Mouse (Mus musculus) MEL (cell line): ENCODE results near the gene Tnik. TPM values are rescaled to one million over a fixed set of nuclear protein-coding genes. Genes with fewer than 3 reads are reported as not detected.

Source experiments
- DNase-seq: peaks from one replicate; pipeline ENCODE4 v3.0.0; 2011; ENCODE audit warnings: low read depth, low spot score
- H3K27ac ChIP-seq: 2 replicates; pipeline ENCODE4 v1.5.1; 2012; ENCODE audit warnings: low read depth, mild to moderate bottlenecking, control low read depth, low read length, moderate library complexity; ENCODE audit not compliant: control insufficient read depth
- H3K27me3 ChIP-seq, 2 experiments: fragments of 150-350 bp in 1 of 2; sonication (generic) in 1 of 2; 2 replicates each; pipeline ENCODE4 v1.6.1; 2012; ENCODE audit warnings: low read length in 2 of 2, mild to moderate bottlenecking in 2 of 2, improper control_type of control experiment in 1 of 2, moderate library complexity in 1 of 2; ENCODE audit not compliant: insufficient read depth in 2 of 2, control insufficient read depth in 1 of 2
- H3K36me3 ChIP-seq, 2 experiments: 2 replicates each; pipeline ENCODE4 v1.6.1; 2012 to 2014; ENCODE audit warnings: low read length in 2 of 2, improper control_type of control experiment in 1 of 2, inconsistent platforms in 1 of 2, mild to moderate bottlenecking in 1 of 2; ENCODE audit not compliant: insufficient read depth in 2 of 2, control insufficient read depth in 1 of 2
- H3K4me1 ChIP-seq, 2 experiments: fragments of 150-350 bp in 1 of 2; sonication (generic) in 1 of 2; 2 replicates each; pipeline ENCODE4 v1.6.1; 2012; ENCODE audit warnings: low read length in 2 of 2, improper control_type of control experiment in 1 of 2, mild to moderate bottlenecking in 1 of 2; ENCODE audit not compliant: insufficient read depth in 2 of 2, control insufficient read depth in 1 of 2
- H3K4me3 ChIP-seq, 2 experiments: fragments of 150-350 bp in 1 of 2; sonication (generic) in 1 of 2; 2 replicates each; pipeline ENCODE4 v1.5.1; 2012; ENCODE audit warnings: low read depth in 2 of 2, low read length in 2 of 2, mild to moderate bottlenecking in 2 of 2, moderate library complexity in 2 of 2, control low read depth in 1 of 2, improper control_type of control experiment in 1 of 2; ENCODE audit not compliant: control insufficient read depth in 1 of 2, insufficient read depth in 1 of 2
- H3K79me2 ChIP-seq: 2 replicates; pipeline ENCODE4 v1.6.1; 2012; ENCODE audit warnings: mild to moderate bottlenecking, low read length, moderate library complexity; ENCODE audit not compliant: control insufficient read depth, poor library complexity, insufficient read depth
- H3K9ac ChIP-seq: 2 replicates; pipeline ENCODE4 v1.6.1; 2012; ENCODE audit warnings: low read depth, mild to moderate bottlenecking, control low read depth, low read length, moderate library complexity; ENCODE audit not compliant: control insufficient read depth, poor library complexity, severe bottlenecking
- H3K9me3 ChIP-seq: fragments of 150-350 bp; sonication (generic); replicated peaks from 2 replicates; pipeline ENCODE4 v1.6.1; 2012; ENCODE audit warnings: mild to moderate bottlenecking, low read length, improper control_type of control experiment, moderate library complexity; ENCODE audit not compliant: insufficient read depth
- BHLHE40 ChIP-seq: IDR thresholded peaks from 2 replicates; pipeline ENCODE4 v1.6.1; 2012; ENCODE audit warnings: low read depth, mild to moderate bottlenecking, inconsistent platforms, low read length, improper control_type of control experiment, borderline replicate concordance
- CTCF ChIP-seq, 3 experiments: IDR thresholded peaks in 2 of 3; conservative IDR thresholded peaks in 1 of 3; 2 replicates each; pipeline ENCODE4 v1.5.1; 2011 to 2012; ENCODE audit warnings: low read length in 3 of 3, low read depth in 2 of 3, mild to moderate bottlenecking in 2 of 3, improper control_type of control experiment in 1 of 3, inconsistent platforms in 1 of 3, mixed read lengths in 1 of 3, moderate library complexity in 1 of 3; ENCODE audit not compliant: control insufficient read depth in 1 of 3, insufficient read depth in 1 of 3, poor library complexity in 1 of 3, severe bottlenecking in 1 of 3
- E2F4 ChIP-seq: IDR thresholded peaks from 2 replicates; pipeline ENCODE4 v1.6.1; 2011; ENCODE audit warnings: low read depth, low read length, improper control_type of control experiment, borderline replicate concordance
- ELF1 ChIP-seq: IDR thresholded peaks from 2 replicates; pipeline ENCODE4 v1.6.1; 2014; ENCODE audit warnings: low read depth, mild to moderate bottlenecking, inconsistent platforms, low read length, improper control_type of control experiment, moderate library complexity
- ETS1 ChIP-seq: IDR thresholded peaks from 2 replicates; pipeline ENCODE4 v1.6.1; 2012; ENCODE audit warnings: low read depth, mild to moderate bottlenecking, inconsistent platforms, low read length, improper control_type of control experiment, moderate library complexity
- GABPA ChIP-seq: IDR thresholded peaks from 2 replicates; pipeline ENCODE4 v1.6.1; 2012; ENCODE audit warnings: low read depth, mild to moderate bottlenecking, inconsistent platforms, low read length, improper control_type of control experiment, moderate library complexity
- GATA1 ChIP-seq: IDR thresholded peaks from 2 replicates; pipeline ENCODE4 v1.6.1; 2011; ENCODE audit warnings: low read depth, low read length, improper control_type of control experiment
- HCFC1 ChIP-seq: IDR thresholded peaks from 2 replicates; pipeline ENCODE4 v1.6.1; 2012; ENCODE audit warnings: low read depth, mild to moderate bottlenecking, inconsistent platforms, low read length, improper control_type of control experiment, moderate library complexity
- JUND ChIP-seq: IDR thresholded peaks from 2 replicates; pipeline ENCODE4 v1.6.1; 2011; ENCODE audit warnings: low read depth, mild to moderate bottlenecking, improper control_type of control experiment, low read length
- KAT2A ChIP-seq: conservative IDR thresholded peaks from 2 replicates; pipeline ENCODE4 v1.6.1; 2012; ENCODE audit warnings: low read depth, low read length, improper control_type of control experiment, inconsistent platforms
- MAX ChIP-seq: IDR thresholded peaks from 2 replicates; pipeline ENCODE4 v1.6.1; 2011; ENCODE audit warnings: low read length, improper control_type of control experiment
- MAZ ChIP-seq: IDR thresholded peaks from 2 replicates; pipeline ENCODE4 v1.6.1; 2012; ENCODE audit warnings: low read depth, mild to moderate bottlenecking, inconsistent platforms, low read length, improper control_type of control experiment
- MEF2A ChIP-seq: IDR thresholded peaks from 2 replicates; pipeline ENCODE4 v1.6.1; 2014; ENCODE audit warnings: low read depth, mild to moderate bottlenecking, inconsistent platforms, low read length, improper control_type of control experiment; ENCODE audit not compliant: poor library complexity, insufficient replicate concordance, severe bottlenecking; ENCODE audit errors: extremely low read depth
- MXI1 ChIP-seq: IDR thresholded peaks from 2 replicates; pipeline ENCODE4 v1.6.1; 2011; ENCODE audit warnings: mild to moderate bottlenecking, low read depth, low read length, improper control_type of control experiment
- MYB ChIP-seq: IDR thresholded peaks from 2 replicates; pipeline ENCODE4 v1.6.1; 2011; ENCODE audit warnings: mild to moderate bottlenecking, low read depth, low read length, improper control_type of control experiment
- MYC ChIP-seq: IDR thresholded peaks from 2 replicates; pipeline ENCODE4 v1.6.1; 2011; ENCODE audit warnings: low read depth, mild to moderate bottlenecking, low read length, improper control_type of control experiment, moderate library complexity
- NELFE ChIP-seq: IDR thresholded peaks from 2 replicates; pipeline ENCODE4 v1.6.1; 2011; ENCODE audit warnings: low read depth, low read length, improper control_type of control experiment
- NRF1 ChIP-seq: IDR thresholded peaks from 2 replicates; pipeline ENCODE4 v1.6.1; 2014; ENCODE audit warnings: low read depth, mild to moderate bottlenecking, inconsistent platforms, low read length, improper control_type of control experiment, moderate library complexity; ENCODE audit not compliant: poor library complexity, insufficient read depth, severe bottlenecking
- POLR2A ChIP-seq, 2 experiments: IDR thresholded peaks; 2 replicates each; pipeline ENCODE4 v1.6.1; 2011 to 2012; ENCODE audit warnings: low read length in 2 of 2, mild to moderate bottlenecking in 2 of 2, control low read depth in 1 of 2, improper control_type of control experiment in 1 of 2, low read depth in 1 of 2, moderate library complexity in 1 of 2; ENCODE audit not compliant: control insufficient read depth in 1 of 2, insufficient read depth in 1 of 2, poor library complexity in 1 of 2
- POLR2AphosphoS2 ChIP-seq: IDR thresholded peaks from 2 replicates; pipeline ENCODE4 v1.6.1; 2011; ENCODE audit warnings: low read length, improper control_type of control experiment
- POLR2AphosphoS5 ChIP-seq: IDR thresholded peaks from 2 replicates; pipeline ENCODE4 v1.6.1; 2012; ENCODE audit warnings: low read depth, borderline replicate concordance, mild to moderate bottlenecking, inconsistent platforms, low read length, moderate library complexity, mixed read lengths
- RAD21 ChIP-seq: IDR thresholded peaks from 2 replicates; pipeline ENCODE4 v1.6.1; 2011; ENCODE audit warnings: mild to moderate bottlenecking, low read depth, low read length, improper control_type of control experiment
- SIN3A ChIP-seq: IDR thresholded peaks from 2 replicates; pipeline ENCODE4 v1.6.1; 2012; ENCODE audit warnings: low read length, improper control_type of control experiment, inconsistent platforms
- SMC3 ChIP-seq: IDR thresholded peaks from 2 replicates; pipeline ENCODE4 v1.6.1; 2011; ENCODE audit warnings: low read depth, low read length, improper control_type of control experiment
- UBTF ChIP-seq: IDR thresholded peaks from 2 replicates; pipeline ENCODE4 v1.6.1; 2012; ENCODE audit warnings: low read depth, mild to moderate bottlenecking, inconsistent platforms, low read length, improper control_type of control experiment, moderate library complexity, borderline replicate concordance; ENCODE audit not compliant: insufficient read depth
- ZKSCAN1 ChIP-seq: IDR thresholded peaks from 2 replicates; pipeline ENCODE4 v1.6.1; 2012; ENCODE audit warnings: low read depth, mild to moderate bottlenecking, inconsistent platforms, low read length, improper control_type of control experiment, moderate library complexity
- ZMIZ1 ChIP-seq: IDR thresholded peaks from 2 replicates; pipeline ENCODE4 v1.6.1; 2012; ENCODE audit warnings: low read depth, mild to moderate bottlenecking, inconsistent platforms, low read length, improper control_type of control experiment, moderate library complexity
- polyA plus RNA-seq, 2 experiments: library from polyadenylated mRNA; stranded (reverse) in 1 of 2; unstranded in 1 of 2; fragments of >175 nt in 1 of 2; fragments of >200 nt in 1 of 2; gene quantifications; 2 replicates each; pipeline versions ENCODE4 v1.2.1 to v1.2.4; 2012; ENCODE audit warnings: low replicate concordance in 2 of 2, low read depth in 1 of 2; ENCODE audit not compliant: insufficient read length in 2 of 2, insufficient read depth in 1 of 2, missing spikeins in 1 of 2
- total RNA-seq: library from RNA; depleted of rRNA; stranded (reverse); fragments of 300-350 nt; gene quantifications from 2 replicates; pipeline ENCODE4 v1.2.3, GENCODE M21; 2012

The Tnik gene
- total and polyA plus RNA-seq, 3 experiments, result 9.9 to 78.4 (median 13.6) TPM

DNA sequence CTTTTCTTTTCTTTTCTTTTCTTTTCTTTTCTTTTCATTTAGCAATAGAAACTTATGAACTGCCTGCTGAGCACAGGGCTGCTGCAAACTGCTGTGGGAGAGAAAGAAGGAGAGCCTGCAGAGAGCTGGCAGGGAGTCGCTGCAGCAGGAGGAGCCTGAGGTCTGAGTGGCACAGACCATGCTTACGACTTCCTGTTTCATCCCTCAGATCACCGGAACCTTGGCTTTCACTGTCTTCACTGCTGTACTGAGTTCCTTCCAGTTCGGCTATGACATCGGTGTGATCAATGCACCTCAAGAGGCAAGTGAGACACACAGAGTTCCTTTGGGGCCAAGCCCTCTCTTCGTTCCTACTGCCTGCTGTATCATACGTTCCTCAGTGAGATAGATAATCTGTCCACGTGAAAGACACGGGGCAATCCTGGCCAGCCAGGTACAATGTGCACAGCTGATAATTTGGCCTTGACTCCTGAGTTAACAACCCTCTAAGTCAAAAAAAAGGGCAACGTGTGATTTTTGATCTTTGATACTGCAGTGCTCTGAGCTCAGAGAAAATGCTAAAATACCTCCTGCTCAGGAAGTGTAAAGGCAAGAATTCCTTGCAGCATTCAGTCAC is 442.6 kb downstream of the Tnik start (continued):
- TF ChIP-seq MAZ (no peak), MEF2A (no peak), SIN3A (no peak), E2F4 (no peak), JUND (no peak), MXI1 (peak; percentile 57; the same call in 1 of the 2 replicates), GATA1 (0 out of 2 replicates have a peak, but pooled peaks have one; percentile 28), RAD21 (no peak), POLR2AphosphoS5 (no peak)

DNA sequence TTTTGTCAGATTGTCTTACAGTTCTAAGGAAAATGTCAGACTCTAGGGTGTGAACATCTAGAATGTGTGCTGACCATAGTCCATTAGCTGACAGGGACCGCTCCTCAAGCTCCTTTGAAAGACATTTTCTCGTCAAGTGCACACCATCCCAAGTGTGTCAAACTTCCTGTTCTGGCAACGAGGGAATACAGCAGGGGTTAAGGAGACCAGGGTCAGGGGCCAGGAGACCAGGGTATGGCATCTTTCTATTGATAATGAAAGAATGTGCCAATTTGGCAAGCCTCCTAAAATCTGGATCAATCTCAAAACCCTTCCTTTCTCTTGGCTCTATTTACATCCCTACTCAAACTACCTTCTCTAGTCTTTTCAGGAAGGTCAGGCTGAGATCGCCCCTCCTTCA is 443.7 kb downstream of the Tnik start:
- Histone ChIP-seq H3K9me3 (no peaks in the 10 kb centered on the region), H3K27me3 (no peaks in the 10 kb centered on the region), H3K4me3 (no peak overlapping the region), H3K79me2 (no peaks in the 10 kb centered on the region), H3K36me3 (peaks cover 0 to 2% of the 10 kb centered on the region in 2 experiments; a peak in 1 of 4 replicates), H3K4me1 (no peaks in the 10 kb centered on the region; a peak in 1 of 4 replicates), H3K9ac (no peak overlapping the region), H3K27ac (no peak overlapping the region)
- no peak for TF ChIP-seq RAD21
- no peak for TF ChIP-seq ZKSCAN1
- no peak for TF ChIP-seq NRF1
- TF ChIP-seq POLR2A (IDR thresholded peaks at IDR 0.05; ENCODE audit: control insufficient read depth in 1 of 2, insufficient read depth in 1 of 2, low read depth in 1 of 2, low read length in 2 of 2, poor library complexity in 1 of 2), result no peak
- TF ChIP-seq ELF1, result no peak
- no peak for TF ChIP-seq HCFC1
- TF ChIP-seq ETS1, result no peak
- no peak for TF ChIP-seq POLR2AphosphoS5
- no peak for DNase-seq

DNA sequence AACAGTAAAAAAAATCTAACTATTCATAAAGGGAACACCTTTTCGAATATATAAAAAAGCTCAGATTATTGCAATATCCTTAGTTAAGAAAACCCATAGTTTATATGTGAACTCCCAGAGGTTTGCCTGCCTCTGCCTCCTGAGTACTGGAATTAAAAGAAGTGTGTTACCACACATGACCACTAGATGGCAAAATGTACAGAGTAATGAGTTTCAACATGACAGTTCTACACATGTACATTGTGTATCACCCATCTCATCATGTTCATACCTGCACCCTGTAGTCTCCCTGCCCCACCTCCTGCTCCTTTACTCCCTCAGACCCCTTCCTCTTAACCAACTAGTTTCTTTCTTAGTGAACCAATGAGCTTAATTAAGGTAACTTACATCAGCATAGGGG is 446.7 kb downstream of the Tnik start:
- no peak for TF ChIP-seq POLR2AphosphoS2
- no peak for TF ChIP-seq MYC
- no peak for TF ChIP-seq SIN3A
- TF ChIP-seq NELFE, result no peak
- TF ChIP-seq MAX, result no peak
- TF ChIP-seq RAD21, result peak; percentile 38
- TF ChIP-seq SMC3, result peak; percentile 39; the same call in 1 of the 2 replicates
- no peak for TF ChIP-seq ZMIZ1
- TF ChIP-seq KAT2A, result no peak
- TF ChIP-seq CTCF (IDR thresholded peaks at IDR 0.05 in 2 of 3, conservative IDR thresholded peaks at IDR 0.05 in 1 of 3; ENCODE audit: control insufficient read depth in 1 of 3, insufficient read depth in 1 of 3, low read depth in 2 of 3, low read length in 3 of 3, poor library complexity in 1 of 3, severe bottlenecking in 1 of 3), result peak in 2 of 3 experiments; percentile 50 to 57; a peak in 4 of 6 replicates
- no peak for TF ChIP-seq MYB
- TF ChIP-seq GABPA, result no peak
- TF ChIP-seq BHLHE40, result no peak
- no peak for TF ChIP-seq E2F4
- TF ChIP-seq UBTF, result no peak
- TF ChIP-seq, all 39 proteins: peak for 3
- H3K4me1 ChIP-seq, result no peaks in the 10 kb centered on the region; a peak in 1 of 4 replicates
- H3K4me3 ChIP-seq, result no peak overlapping the region
- peak; percentile 50 for DNase-seq
- peaks cover 0 to 4% of the 10 kb centered on the region in 2 experiments; a peak in 2 of 4 replicates for H3K36me3 ChIP-seq
- H3K27ac ChIP-seq, result no peak overlapping the region
- no peaks in the 10 kb centered on the region for H3K9me3 ChIP-seq
- no peaks in the 10 kb centered on the region for H3K27me3 ChIP-seq
- H3K79me2 ChIP-seq, result no peaks in the 10 kb centered on the region
- no peak overlapping the region for H3K9ac ChIP-seq
